Mouse (Mus musculus) embryonic facial prominence, embryonic 13.5 days (tissue): Measurements from ENCODE around the gene Cul7. TPM values are rescaled to one million over a fixed set of nuclear protein-coding genes. Genes with fewer than 3 reads are reported as not detected.

Source experiments
- ATAC-seq: fragments of 200-750 bp; cut with Nextera tagmentation; 2 replicates; pipeline ENCODE4 v1.8.0; 2017; ENCODE audit warnings: low read depth; ENCODE audit not compliant: insufficient number of reproducible peaks, insufficient read depth, low FRiP score, low TSS enrichment
- H3K27ac ChIP-seq: fragments of 300-500 bp; sonication (generic); 2 replicates; pipeline ENCODE4 v1.5.1; 2015; ENCODE audit warnings: moderate library complexity, mild to moderate bottlenecking, inconsistent platforms
- H3K27me3 ChIP-seq: fragments of 300-500 bp; sonication (generic); 2 replicates; pipeline ENCODE4 v1.6.1; 2015; ENCODE audit warnings: mild to moderate bottlenecking, inconsistent platforms
- H3K36me3 ChIP-seq: fragments of 300-500 bp; sonication (generic); 2 replicates; pipeline ENCODE4 v1.6.1; 2015; ENCODE audit warnings: mild to moderate bottlenecking, inconsistent platforms
- H3K4me1 ChIP-seq: fragments of 300-500 bp; sonication (generic); 2 replicates; pipeline ENCODE4 v1.6.1; 2015; ENCODE audit warnings: inconsistent platforms
- H3K4me2 ChIP-seq: fragments of 300-500 bp; sonication (generic); 2 replicates; pipeline ENCODE4 v1.6.1; 2015; ENCODE audit warnings: moderate library complexity, mild to moderate bottlenecking, inconsistent platforms
- H3K4me3 ChIP-seq: fragments of 300-500 bp; sonication (generic); 2 replicates; pipeline ENCODE4 v1.5.1; 2015; ENCODE audit warnings: mild to moderate bottlenecking, inconsistent platforms
- H3K9ac ChIP-seq: fragments of 300-500 bp; sonication (generic); 2 replicates; pipeline ENCODE4 v1.6.1; 2015; ENCODE audit warnings: mild to moderate bottlenecking, inconsistent platforms
- H3K9me3 ChIP-seq: fragments of 300-500 bp; sonication (generic); 2 replicates; pipeline ENCODE4 v1.6.1; 2016; ENCODE audit warnings: inconsistent platforms
- WGBS: fragments of 180-500 bp; shearing (Covaris S2); methylation state at CpG from one replicate; pipeline ENCODE4 v1.1.7; 2015; ENCODE audit warnings: mixed read lengths; 5-methylcytosine and 5-hydroxymethylcytosine counted together
- polyA plus RNA-seq: library from polyadenylated mRNA; unstranded; fragments of >200 nt; fragmentation: Nextera tagmentation; extraction: Ambion mirVana; gene quantifications from 2 replicates; pipeline ENCODE4 v1.2.1, GENCODE M21; 2015

Gene Cul7
- polyA plus RNA-seq, 1 experiment from 2014 or later, result 57.4 TPM

- peak within 1 kb of the TSS; percentile 80 for H3K4me2 ChIP-seq
- no peaks in the 10 kb centered on the region for H3K27me3 ChIP-seq
- H3K9ac ChIP-seq, result peak within 1 kb of the TSS; percentile 99
- WGBS, result under 1% methylated on average over 74 of the region's 90 CpGs
- H3K9me3 ChIP-seq, result no peaks in the 10 kb centered on the region
- H3K4me1 ChIP-seq, result peaks cover 64% of the 10 kb centered on the region
- H3K36me3 ChIP-seq, result peaks cover 17% of the 10 kb centered on the region
- peak; percentile 69 for ATAC-seq
- peak within 1 kb of the TSS; percentile 97 for H3K27ac ChIP-seq
- H3K4me3 ChIP-seq, result peak within 1 kb of the TSS; percentile 98
Observed at GRCm38 (mm10) chr17:46628791-46629684, 21.1 kb upstream of the Cul7 start, which contains the start of gene Ptk7. Gene Ptk7, minus strand, starts transcription at chr17:46629504.

GRCm38 (mm10) chr17:46629685-46630441 lies 20.3 kb upstream of the Cul7 start:
- 7% methylated on average over 12 of the region's 12 CpGs for WGBS
- H3K9me3 ChIP-seq, result no peaks in the 10 kb centered on the region
- H3K36me3 ChIP-seq, result peaks cover 18% of the 10 kb centered on the region
- ATAC-seq, result peak; percentile 56
- H3K27ac ChIP-seq, result peak overlapping the region; percentile 97
- peak overlapping the region; percentile 98 for H3K4me3 ChIP-seq
- H3K4me1 ChIP-seq, result peaks cover 56% of the 10 kb centered on the region
- no peaks in the 10 kb centered on the region for H3K27me3 ChIP-seq
- peak overlapping the region; percentile 99 for H3K9ac ChIP-seq
- H3K4me2 ChIP-seq, result peak overlapping the region; percentile 80

GRCm38 (mm10) chr17:46636831-46637523 lies 13.2 kb upstream of the Cul7 start:
- peak overlapping the region; percentile 49 for H3K4me2 ChIP-seq
- H3K9ac ChIP-seq, result peak overlapping the region; percentile 41
- H3K27ac ChIP-seq, result no peak overlapping the region
- H3K27me3 ChIP-seq, result no peaks in the 10 kb centered on the region
- 14% methylated on average over 15 of the region's 15 CpGs for WGBS
- H3K9me3 ChIP-seq, result no peaks in the 10 kb centered on the region
- peaks cover 10% of the 10 kb centered on the region for H3K4me1 ChIP-seq
- ATAC-seq, result peak; percentile 21; the same call in 1 of the 2 replicates
- H3K36me3 ChIP-seq, result peaks cover 51% of the 10 kb centered on the region
- H3K4me3 ChIP-seq, result peak overlapping the region; percentile 17

DNA sequence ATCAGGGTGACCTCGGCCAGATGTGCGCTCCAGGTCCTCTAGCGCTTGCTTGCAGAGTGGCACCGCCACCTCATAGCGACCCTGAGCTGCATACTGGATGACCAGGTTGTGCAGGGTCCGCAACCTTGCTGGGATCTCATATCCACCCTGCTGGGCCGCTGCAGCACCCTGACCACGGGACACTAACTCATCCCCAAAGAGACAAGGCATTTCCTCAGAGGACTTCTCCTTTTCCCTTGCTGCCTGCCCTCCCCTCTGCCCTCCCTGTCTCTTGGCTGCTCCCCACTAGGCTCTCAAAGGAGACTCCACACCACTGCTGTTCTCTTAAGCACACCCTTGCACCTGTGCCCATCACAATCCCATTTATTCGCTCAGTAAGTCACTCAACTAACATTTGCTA lies 10.2 kb upstream of the Cul7 start:
- Histone ChIP-seq H3K4me1 (peaks cover 20% of the 10 kb centered on the region), H3K4me3 (no peak overlapping the region), H3K27me3 (no peaks in the 10 kb centered on the region), H3K27ac (no peak overlapping the region), H3K9me3 (no peaks in the 10 kb centered on the region), H3K9ac (no peak overlapping the region), H3K4me2 (no peak overlapping the region), H3K36me3 (peaks cover 43% of the 10 kb centered on the region)
- WGBS, result 80% methylated on average over 9 of the region's 9 CpGs
- no peak for ATAC-seq

DNA sequence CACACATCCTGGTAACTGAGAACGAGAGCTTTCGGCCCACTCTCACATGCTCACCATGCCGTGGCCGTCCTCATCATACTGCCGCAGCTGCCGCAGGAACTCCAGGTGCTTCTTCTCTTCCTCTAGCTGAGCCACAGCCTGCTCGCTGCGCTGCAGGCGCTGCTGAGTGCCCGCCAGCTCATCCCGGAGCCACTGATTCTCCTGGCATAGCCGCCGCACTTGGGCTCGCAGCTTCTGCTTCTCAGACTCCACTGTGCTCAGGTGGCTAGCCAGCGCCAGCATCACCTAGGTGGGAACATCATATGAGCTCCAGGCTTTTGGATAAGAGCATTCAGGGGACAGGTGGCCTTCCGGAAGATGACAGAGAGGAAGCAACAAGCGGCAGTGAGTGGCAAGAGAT lies 8.1 kb upstream of the Cul7 start:
- Histone ChIP-seq H3K27me3 (no peaks in the 10 kb centered on the region), H3K4me2 (no peak overlapping the region), H3K36me3 (peaks cover 31% of the 10 kb centered on the region), H3K4me1 (peaks cover 23% of the 10 kb centered on the region), H3K9ac (no peak overlapping the region), H3K27ac (no peak overlapping the region), H3K4me3 (no peak overlapping the region), H3K9me3 (no peaks in the 10 kb centered on the region)
- WGBS, result 92% methylated on average over 17 of the region's 17 CpGs
- no peak for ATAC-seq

DNA sequence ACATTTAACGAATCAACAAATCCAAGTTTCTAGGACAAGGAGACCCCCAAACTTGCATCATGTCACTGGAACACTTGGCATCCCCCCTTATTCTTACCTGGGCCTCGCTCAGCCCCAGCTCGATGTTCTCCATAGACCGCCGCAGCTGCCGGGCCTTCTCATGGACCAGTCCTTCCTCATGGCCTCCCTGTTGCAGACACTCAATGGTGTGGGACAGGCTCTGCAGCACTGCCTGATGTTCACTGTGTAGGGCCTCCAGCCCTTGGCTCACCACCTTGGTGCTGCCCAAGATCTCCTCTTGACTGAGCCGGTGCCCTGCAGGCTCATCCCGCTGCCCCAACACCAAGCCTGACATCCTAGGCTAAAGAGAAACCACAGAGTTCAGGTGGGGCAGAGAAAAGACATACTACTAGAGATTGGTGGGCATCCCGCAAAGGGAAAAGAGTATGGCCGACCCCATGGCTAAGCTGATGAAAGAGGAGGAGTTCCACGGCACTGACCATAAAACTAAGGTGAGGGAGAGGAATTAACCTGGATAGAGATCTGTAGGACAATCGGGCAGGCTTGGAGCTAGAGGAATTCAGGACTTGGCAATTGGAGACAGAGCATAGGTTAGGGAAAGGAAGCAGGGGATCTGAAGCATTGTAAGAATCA lies 5.9 kb upstream of the Cul7 start:
- peak overlapping the region; percentile 95 for H3K4me2 ChIP-seq
- 88% methylated on average over 12 of the region's 12 CpGs for WGBS
- peak overlapping the region; percentile 86 for H3K9ac ChIP-seq
- H3K27ac ChIP-seq, result no peak overlapping the region
- ATAC-seq, result no peak
- peaks cover 35% of the 10 kb centered on the region for H3K36me3 ChIP-seq
- H3K27me3 ChIP-seq, result no peaks in the 10 kb centered on the region
- no peaks in the 10 kb centered on the region for H3K9me3 ChIP-seq
- H3K4me3 ChIP-seq, result peak overlapping the region; percentile 77
- peaks cover 24% of the 10 kb centered on the region for H3K4me1 ChIP-seq

- no peak for ATAC-seq
- Histone ChIP-seq H3K27me3 (no peaks in the 10 kb centered on the region), H3K9ac (peak overlapping the region; percentile 86), H3K4me2 (peak overlapping the region; percentile 95), H3K27ac (peak overlapping the region; percentile 55), H3K9me3 (no peaks in the 10 kb centered on the region), H3K4me3 (peak overlapping the region; percentile 77), H3K36me3 (peaks cover 28% of the 10 kb centered on the region), H3K4me1 (peaks cover 31% of the 10 kb centered on the region)
- 12% methylated on average over 11 of the region's 11 CpGs for WGBS
Observed at GRCm38 (mm10) chr17:46644916-46645475, 5.1 kb upstream of the Cul7 start.

DNA sequence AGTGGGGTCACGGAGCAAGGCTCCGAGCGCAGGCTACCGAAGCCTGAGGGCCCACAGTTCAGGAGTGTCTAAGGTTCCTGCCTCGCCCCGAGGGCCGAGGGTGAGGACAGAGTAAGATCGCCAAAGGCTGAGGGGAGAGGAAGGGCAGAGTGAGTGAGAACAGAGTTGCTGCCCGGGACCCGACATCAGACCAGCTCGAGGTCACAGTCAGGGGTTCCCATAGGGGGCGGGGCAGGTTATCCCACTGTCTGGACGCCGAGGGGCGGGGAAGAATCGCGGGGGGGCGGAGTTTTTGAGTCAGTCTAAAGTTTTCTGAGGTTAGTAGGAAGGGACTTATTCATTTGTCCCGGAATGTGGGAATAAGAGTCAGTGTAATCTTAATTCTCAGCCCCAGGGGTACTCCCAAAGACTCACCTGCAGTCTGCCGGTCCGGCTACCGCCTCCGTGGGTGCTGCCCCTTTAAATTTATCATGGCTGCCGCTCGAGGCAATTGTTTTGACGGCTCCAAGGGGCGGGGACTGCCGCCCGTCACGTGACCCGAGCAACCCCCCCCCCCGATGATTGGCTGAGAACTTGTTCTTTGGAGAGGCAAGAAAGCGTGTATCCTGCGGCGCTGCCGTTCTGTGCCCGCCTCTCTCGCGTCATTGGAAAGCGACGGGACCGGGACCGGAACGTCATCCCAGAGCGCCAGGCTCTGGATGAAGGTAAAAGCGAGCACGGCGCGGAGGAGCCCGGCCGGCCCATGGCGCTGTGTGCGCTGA lies 4.4 kb upstream of the Cul7 start, which contains the start of the genes Klc4 and Mrpl2:
TSS of gene Klc4 (minus strand) at position 462 of the 761 bp plus-strand sequence.
TSS of gene Mrpl2 (plus strand) at position 669 of the 761 bp plus-strand sequence.
- Histone ChIP-seq H3K36me3 (peaks cover 20% of the 10 kb centered on the region), H3K4me3 (peak within 1 kb of the TSS; percentile 77), H3K4me1 (peaks cover 32% of the 10 kb centered on the region), H3K9ac (peak within 1 kb of the TSS; percentile 86), H3K27ac (peak within 1 kb of the TSS; percentile 73), H3K4me2 (peak within 1 kb of the TSS; percentile 95), H3K9me3 (no peaks in the 10 kb centered on the region), H3K27me3 (no peaks in the 10 kb centered on the region)
- under 1% methylated on average over 53 of the region's 53 CpGs for WGBS
- peak; percentile 68 for ATAC-seq

DNA sequence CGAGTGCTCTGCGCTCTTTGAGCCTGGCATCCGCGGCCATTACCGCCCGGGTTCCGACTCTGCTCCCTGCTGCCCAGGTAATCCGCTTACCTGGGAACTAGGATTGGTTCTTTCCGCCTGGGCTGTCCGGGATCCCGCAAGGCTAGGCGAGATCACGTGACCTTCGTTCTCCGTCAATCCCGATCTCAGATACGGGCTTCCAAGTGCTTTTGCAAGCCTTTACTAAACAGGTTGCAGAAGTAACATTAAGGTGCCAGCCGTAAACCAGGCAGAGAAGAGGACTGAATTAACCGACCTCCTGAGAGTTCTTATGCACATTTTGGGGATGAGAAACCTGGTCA lies 3.8 kb upstream of the Cul7 start:
- WGBS, result under 1% methylated on average over 19 of the region's 19 CpGs
- Histone ChIP-seq H3K4me1 (peaks cover 36% of the 10 kb centered on the region), H3K36me3 (peaks cover 16% of the 10 kb centered on the region), H3K9ac (peak overlapping the region; percentile 84), H3K27me3 (no peaks in the 10 kb centered on the region), H3K27ac (peak overlapping the region; percentile 73), H3K4me3 (peak overlapping the region; percentile 77), H3K9me3 (no peaks in the 10 kb centered on the region), H3K4me2 (peak overlapping the region; percentile 90)
- 0 out of 2 replicates have a peak, but pooled peaks have one; percentile 0 for ATAC-seq

DNA sequence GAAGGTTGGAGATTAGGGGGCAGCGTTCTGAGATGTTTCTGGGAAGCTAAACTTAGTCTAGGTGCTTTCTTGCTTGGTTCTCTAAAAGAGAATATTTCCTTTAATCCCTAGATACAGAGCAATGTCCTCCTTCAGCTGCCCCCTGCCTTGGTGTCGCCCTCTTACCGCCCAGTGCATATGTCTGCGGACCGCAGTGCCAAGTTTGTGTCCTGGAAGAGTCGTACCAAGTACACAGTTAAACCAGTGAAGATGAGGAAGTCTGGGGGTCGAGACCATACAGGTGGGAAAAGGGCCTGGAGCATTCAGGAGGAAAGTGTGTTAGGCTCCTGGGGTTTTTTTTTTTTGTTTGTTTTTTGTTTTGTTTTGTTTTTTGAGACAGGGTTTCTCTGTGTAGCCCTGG lies 2.9 kb upstream of the Cul7 start:
- H3K27me3 ChIP-seq, result no peaks in the 10 kb centered on the region
- H3K27ac ChIP-seq, result no peak overlapping the region
- peaks cover 46% of the 10 kb centered on the region for H3K4me1 ChIP-seq
- H3K4me3 ChIP-seq, result no peak overlapping the region
- no peak overlapping the region; the same call in 1 of the 2 replicates for H3K4me2 ChIP-seq
- peaks cover 10% of the 10 kb centered on the region for H3K36me3 ChIP-seq
- WGBS, result 94% methylated on average over 7 of the region's 7 CpGs
- H3K9ac ChIP-seq, result 0 out of 2 replicates have a peak overlapping the region, but pooled peaks have one; percentile 84
- H3K9me3 ChIP-seq, result no peaks in the 10 kb centered on the region
- no peak for ATAC-seq
